Mouse (Mus musculus): ENCODE measurements at regions not wholly inside any gene's neighbourhood (a gene's known extent, or its start where the extent isn't known, plus 50 kb on each side); places are given as distances from the start of the nearest gene placed in this dataset.

- DNase-seq (ENCODE audit: low spot score), result no peak
These were observed 99.9 kb upstream of the Tcf21 start for GRCm38 (mm10) chr10:22919869-22920268.

GRCm38 (mm10) chr10:22917797-22918196, 97.8 kb upstream of the Tcf21 start:
- no peak for DNase-seq (ENCODE audit: low spot score)

GRCm38 (mm10) chr10:22915785-22916514, 96.0 kb upstream of the Tcf21 start:
- no peak for DNase-seq (ENCODE audit: low spot score)

GRCm38 (mm10) chr10:22913112-22913511, 93.1 kb upstream of the Tcf21 start:
- no peak for DNase-seq (ENCODE audit: low spot score)

GRCm38 (mm10) chr10:22908640-22909039, 88.7 kb upstream of the Tcf21 start:
- no peak for DNase-seq (ENCODE audit: low spot score)

- DNase-seq (ENCODE audit: low spot score), result no peak
These were observed 85.3 kb upstream of the Tcf21 start for GRCm38 (mm10) chr10:22905281-22905680.

GRCm38 (mm10) chr10:22893442-22893985, 73.5 kb upstream of the Tcf21 start:
- no peak for DNase-seq (ENCODE audit: low spot score)

GRCm38 (mm10) chr10:22887451-22887850, 67.5 kb upstream of the Tcf21 start:
- DNase-seq (ENCODE audit: low spot score), result no peak

- no peak for DNase-seq (ENCODE audit: low spot score)
These were observed 59.7 kb upstream of the Tcf21 start for GRCm38 (mm10) chr10:22879714-22880113.

- DNase-seq (ENCODE audit: low spot score), result no peak
These were observed 57.7 kb upstream of the Tcf21 start for GRCm38 (mm10) chr10:22877536-22878130.

GRCm38 (mm10) chr10:22877028-22877427, 57.1 kb upstream of the Tcf21 start:
- no peak for DNase-seq (ENCODE audit: low spot score)

- no peak for DNase-seq (ENCODE audit: low spot score)
These were observed 55.7 kb upstream of the Tcf21 start for GRCm38 (mm10) chr10:22875675-22876074.

GRCm38 (mm10) chr10:22875181-22875580, 55.2 kb upstream of the Tcf21 start:
- DNase-seq (ENCODE audit: low spot score), result no peak

Measured in urinary bladder, postnatal 14 days (tissue).